Mouse (Mus musculus): ENCODE data around the gene Msrb3. TPM values are rescaled to one million over a fixed set of nuclear protein-coding genes. Genes with fewer than 3 reads are reported as not detected.

The Msrb3 gene
- polyA plus RNA-seq, 1 experiment from 2014 or later: 5.1 TPM

- DNase-seq (ENCODE audit: low spot score) (no peak), ATAC-seq (ENCODE audit: insufficient read depth, low FRiP score, low TSS enrichment) (no peak)
- no peaks in the 10 kb centered on the region for H3K4me1 ChIP-seq (ENCODE audit: control insufficient read depth, insufficient read depth, low read length)
- no peaks in the 10 kb centered on the region for H3K9me3 ChIP-seq (ENCODE audit: control insufficient read depth, low read length)
- H3K36me3 ChIP-seq (ENCODE audit: control insufficient read depth, insufficient read depth, low read length): no peaks in the 10 kb centered on the region
- no peak overlapping the region for H3K4me2 ChIP-seq (ENCODE audit: low read depth)
- no peak overlapping the region for H3K4me3 ChIP-seq (ENCODE audit: low read depth, low read length)
- WGBS: 85% methylated on average over 10 of the region's 10 CpGs
- H3K27ac ChIP-seq (ENCODE audit: low read depth, low read length): no peak overlapping the region
- no peaks in the 10 kb centered on the region for H3K27me3 ChIP-seq (ENCODE audit: control insufficient read depth, insufficient read depth, low read length)
- H3K9ac ChIP-seq (ENCODE audit: low read length): no peak overlapping the region
Measured at GRCm38 (mm10) chr10:120904676-120905075, 5.8 kb upstream of the Msrb3 start.

GRCm38 (mm10) chr10:120903843-120904468 lies 5.1 kb upstream of the Msrb3 start:
- Histone ChIP-seq H3K27ac (ENCODE audit: low read depth, low read length) (no peak overlapping the region), H3K9me3 (ENCODE audit: control insufficient read depth, low read length) (no peaks in the 10 kb centered on the region), H3K4me2 (ENCODE audit: low read depth) (no peak overlapping the region), H3K27me3 (ENCODE audit: control insufficient read depth, insufficient read depth, low read length) (no peaks in the 10 kb centered on the region), H3K4me3 (ENCODE audit: low read depth, low read length) (no peak overlapping the region), H3K4me1 (ENCODE audit: control insufficient read depth, insufficient read depth, low read length) (no peaks in the 10 kb centered on the region; the same call in none of the 2 replicates), H3K9ac (ENCODE audit: low read length) (no peak overlapping the region), H3K36me3 (ENCODE audit: control insufficient read depth, insufficient read depth, low read length) (no peaks in the 10 kb centered on the region)
- WGBS: 76% methylated on average over 4 of the region's 4 CpGs
- DNase-seq (ENCODE audit: low spot score): no peak
- no peak for ATAC-seq (ENCODE audit: insufficient read depth, low FRiP score, low TSS enrichment)

- 72% methylated on average over 9 of the region's 9 CpGs for WGBS
- no peak overlapping the region for H3K9ac ChIP-seq (ENCODE audit: low read length)
- H3K27me3 ChIP-seq (ENCODE audit: control insufficient read depth, insufficient read depth, low read length): 0 out of 2 replicates have a peak, but pooled peaks cover 2% of the 10 kb centered on the region
- no peak overlapping the region for H3K4me2 ChIP-seq (ENCODE audit: low read depth)
- no peaks in the 10 kb centered on the region for H3K9me3 ChIP-seq (ENCODE audit: control insufficient read depth, low read length)
- no peaks in the 10 kb centered on the region; the same call in none of the 2 replicates for H3K4me1 ChIP-seq (ENCODE audit: control insufficient read depth, insufficient read depth, low read length)
- ATAC-seq (ENCODE audit: insufficient read depth, low FRiP score, low TSS enrichment) (no peak), DNase-seq (ENCODE audit: low spot score) (no peak)
- H3K27ac ChIP-seq (ENCODE audit: low read depth, low read length): no peak overlapping the region
- H3K4me3 ChIP-seq (ENCODE audit: low read depth, low read length): no peak overlapping the region
- H3K36me3 ChIP-seq (ENCODE audit: control insufficient read depth, insufficient read depth, low read length): no peaks in the 10 kb centered on the region
Measured at GRCm38 (mm10) chr10:120901746-120902145, 2.8 kb upstream of the Msrb3 start.

GRCm38 (mm10) chr10:120900096-120900495 lies 1.2 kb upstream of the Msrb3 start:
- H3K27me3 ChIP-seq (ENCODE audit: control insufficient read depth, insufficient read depth, low read length): 0 out of 2 replicates have a peak, but pooled peaks cover 2% of the 10 kb centered on the region
- H3K4me1 ChIP-seq (ENCODE audit: control insufficient read depth, insufficient read depth, low read length): no peaks in the 10 kb centered on the region; the same call in none of the 2 replicates
- H3K9me3 ChIP-seq (ENCODE audit: control insufficient read depth, low read length): no peaks in the 10 kb centered on the region
- H3K27ac ChIP-seq (ENCODE audit: low read depth, low read length): no peak overlapping the region
- no peak overlapping the region for H3K9ac ChIP-seq (ENCODE audit: low read length)
- H3K4me3 ChIP-seq (ENCODE audit: low read depth, low read length): no peak overlapping the region
- no peak overlapping the region for H3K4me2 ChIP-seq (ENCODE audit: low read depth)
- H3K36me3 ChIP-seq (ENCODE audit: control insufficient read depth, insufficient read depth, low read length): no peaks in the 10 kb centered on the region
- ATAC-seq (ENCODE audit: insufficient read depth, low FRiP score, low TSS enrichment) (no peak), DNase-seq (ENCODE audit: low spot score) (no peak)
- 64% methylated on average over 13 of the region's 13 CpGs for WGBS

- Histone ChIP-seq H3K36me3 (ENCODE audit: control insufficient read depth, insufficient read depth, low read length) (no peaks in the 10 kb centered on the region), H3K4me3 (ENCODE audit: low read depth, low read length) (peak overlapping the region; percentile 66), H3K27me3 (ENCODE audit: control insufficient read depth, insufficient read depth, low read length) (0 out of 2 replicates have a peak, but pooled peaks cover 2% of the 10 kb centered on the region), H3K27ac (ENCODE audit: low read depth, low read length) (no peak overlapping the region), H3K4me2 (ENCODE audit: low read depth) (peak overlapping the region; percentile 95), H3K9ac (ENCODE audit: low read length) (peak overlapping the region; percentile 69), H3K9me3 (ENCODE audit: control insufficient read depth, low read length) (no peaks in the 10 kb centered on the region), H3K4me1 (ENCODE audit: control insufficient read depth, insufficient read depth, low read length) (no peaks in the 10 kb centered on the region; the same call in none of the 2 replicates)
- peak; percentile 56 for ATAC-seq (ENCODE audit: insufficient read depth, low FRiP score, low TSS enrichment)
- WGBS: 0% methylated on average over 37 of the region's 49 CpGs
- peak; percentile 57 for DNase-seq (ENCODE audit: low spot score)
Measured at GRCm38 (mm10) chr10:120898357-120898756, 544 bp downstream of the Msrb3 start.

GRCm38 (mm10) chr10:120895899-120896289 lies 3.0 kb downstream of the Msrb3 start:
- H3K4me1 ChIP-seq (ENCODE audit: control insufficient read depth, insufficient read depth, low read length): no peaks in the 10 kb centered on the region; the same call in none of the 2 replicates
- H3K4me2 ChIP-seq (ENCODE audit: low read depth): no peak overlapping the region
- no peak overlapping the region for H3K9ac ChIP-seq (ENCODE audit: low read length)
- 43% methylated on average over 15 of the region's 15 CpGs for WGBS
- no peak for DNase-seq (ENCODE audit: low spot score)
- no peak for ATAC-seq (ENCODE audit: insufficient read depth, low FRiP score, low TSS enrichment)
- no peak overlapping the region for H3K4me3 ChIP-seq (ENCODE audit: low read depth, low read length)
- H3K27ac ChIP-seq (ENCODE audit: low read depth, low read length): no peak overlapping the region
- H3K9me3 ChIP-seq (ENCODE audit: control insufficient read depth, low read length): no peaks in the 10 kb centered on the region
- H3K27me3 ChIP-seq (ENCODE audit: control insufficient read depth, insufficient read depth, low read length): 0 out of 2 replicates have a peak, but pooled peaks cover 2% of the 10 kb centered on the region
- no peaks in the 10 kb centered on the region for H3K36me3 ChIP-seq (ENCODE audit: control insufficient read depth, insufficient read depth, low read length)

GRCm38 (mm10) chr10:120894978-120895898 lies 3.7 kb downstream of the Msrb3 start:
- H3K4me1 ChIP-seq (ENCODE audit: control insufficient read depth, insufficient read depth, low read length): no peaks in the 10 kb centered on the region; the same call in none of the 2 replicates
- ATAC-seq (ENCODE audit: insufficient read depth, low FRiP score, low TSS enrichment): no peak
- DNase-seq (ENCODE audit: low spot score): no peak
- no peaks in the 10 kb centered on the region for H3K36me3 ChIP-seq (ENCODE audit: control insufficient read depth, insufficient read depth, low read length)
- no peak overlapping the region for H3K4me3 ChIP-seq (ENCODE audit: low read depth, low read length)
- 83% methylated on average over 15 of the region's 15 CpGs for WGBS
- no peak overlapping the region for H3K27ac ChIP-seq (ENCODE audit: low read depth, low read length)
- H3K9ac ChIP-seq (ENCODE audit: low read length): no peak overlapping the region
- H3K27me3 ChIP-seq (ENCODE audit: control insufficient read depth, insufficient read depth, low read length): 0 out of 2 replicates have a peak, but pooled peaks cover 2% of the 10 kb centered on the region
- H3K4me2 ChIP-seq (ENCODE audit: low read depth): no peak overlapping the region
- no peaks in the 10 kb centered on the region for H3K9me3 ChIP-seq (ENCODE audit: control insufficient read depth, low read length)

- 85% methylated on average over 4 of the region's 4 CpGs for WGBS
- ATAC-seq (ENCODE audit: insufficient read depth, low FRiP score, low TSS enrichment) (no peak), DNase-seq (ENCODE audit: low spot score) (no peak)
- Histone ChIP-seq H3K4me2 (ENCODE audit: low read depth) (no peak overlapping the region), H3K27ac (ENCODE audit: low read depth, low read length) (no peak overlapping the region), H3K9ac (ENCODE audit: low read length) (no peak overlapping the region), H3K4me3 (ENCODE audit: low read depth, low read length) (no peak overlapping the region), H3K9me3 (ENCODE audit: control insufficient read depth, low read length) (no peaks in the 10 kb centered on the region), H3K4me1 (ENCODE audit: control insufficient read depth, insufficient read depth, low read length) (no peaks in the 10 kb centered on the region; the same call in none of the 2 replicates), H3K27me3 (ENCODE audit: control insufficient read depth, insufficient read depth, low read length) (0 out of 2 replicates have a peak, but pooled peaks cover 2% of the 10 kb centered on the region), H3K36me3 (ENCODE audit: control insufficient read depth, insufficient read depth, low read length) (no peaks in the 10 kb centered on the region)
Measured at GRCm38 (mm10) chr10:120893938-120894337, 5.0 kb downstream of the Msrb3 start.

Data from neural tube, embryonic 11.5 days (tissue).